Mouse (Mus musculus): ENCODE measurements around the gene Nucb1.

- TF ChIP-seq CTCF (IDR thresholded peaks at IDR 0.05; ENCODE audit: low read depth, low read length) (no peak), GATA1 (IDR thresholded peaks at IDR 0.05; ENCODE audit: borderline replicate concordance, low read length) (no peak), TAL1 (conservative IDR thresholded peaks at IDR 0.05; ENCODE audit: low read depth, low read length) (peak; percentile 66; the same call in 1 of the 2 replicates), POLR2AphosphoS5 (IDR thresholded peaks at IDR 0.05; ENCODE audit: insufficient replicate concordance, low read depth, low read length) (no peak)
Measured at GRCm38 (mm10) chr7:45443526-45444420, 66.4 kb downstream of the Nucb1 start.
